Mouse (Mus musculus) heart, embryonic 11.5 days (tissue): ENCODE results near the gene Olfr791. TPM values are rescaled to one million over a fixed set of nuclear protein-coding genes. Genes with fewer than 3 reads are reported as not detected.

ENCODE experiments used
- ATAC-seq: fragments of 200-750 bp; cut with Nextera tagmentation; replicated peaks from 2 replicates; pipeline ENCODE4 v1.8.0; 2017; ENCODE audit warnings: moderate library complexity; ENCODE audit not compliant: insufficient number of reproducible peaks, low FRiP score, low TSS enrichment
- H3K27ac ChIP-seq: fragments of 300-500 bp; sonication (generic); 2 replicates; pipeline ENCODE4 v1.5.1; 2014; ENCODE audit warnings: mild to moderate bottlenecking, low read depth, low read length
- H3K27me3 ChIP-seq: fragments of 300-500 bp; sonication (generic); 2 replicates; pipeline ENCODE4 v1.6.1; 2014; ENCODE audit warnings: mild to moderate bottlenecking, low read length, mixed read lengths; ENCODE audit not compliant: control insufficient read depth, insufficient read depth
- H3K36me3 ChIP-seq: fragments of 300-500 bp; sonication (generic); 2 replicates; pipeline ENCODE4 v1.6.1; 2014; ENCODE audit warnings: mild to moderate bottlenecking, low read length, moderate library complexity, mixed read lengths; ENCODE audit not compliant: control insufficient read depth, insufficient read depth
- H3K4me1 ChIP-seq: fragments of 300-500 bp; sonication (generic); 2 replicates; pipeline ENCODE4 v1.6.1; 2014; ENCODE audit warnings: low read length; ENCODE audit not compliant: control insufficient read depth, insufficient read depth
- H3K4me2 ChIP-seq: fragments of 300-500 bp; sonication (generic); 2 replicates; pipeline ENCODE4 v1.6.1; 2014; ENCODE audit warnings: mild to moderate bottlenecking, moderate library complexity
- H3K4me3 ChIP-seq: fragments of 300-500 bp; sonication (generic); 2 replicates; pipeline ENCODE4 v1.5.1; 2014; ENCODE audit warnings: low read depth, low read length
- H3K9ac ChIP-seq: fragments of 300-500 bp; sonication (generic); 2 replicates; pipeline ENCODE4 v1.6.1; 2014; ENCODE audit warnings: mild to moderate bottlenecking, low read depth, low read length, moderate library complexity
- H3K9me3 ChIP-seq: fragments of 300-500 bp; sonication (generic); replicated peaks from 2 replicates; pipeline ENCODE4 v1.6.1; 2016; ENCODE audit warnings: low read length; ENCODE audit not compliant: control insufficient read depth
- WGBS: fragments of 180-500 bp; shearing (Covaris S2); extraction: QIAGEN DNeasy Blood & Tissue Kit; methylation state at CpG from one replicate; pipeline ENCODE4 v1.1.7; 2014; ENCODE audit not compliant: insufficient replicate concordance; 5-methylcytosine and 5-hydroxymethylcytosine counted together
- polyA plus RNA-seq: library from polyadenylated mRNA; unstranded; fragments of >200 nt; fragmentation: Nextera tagmentation; extraction: Ambion mirVana; gene quantifications from 2 replicates; pipeline ENCODE4 v1.2.1, GENCODE M21; 2014

Gene Olfr791
- polyA plus RNA-seq: not detected in 2 replicates

- no peaks in the 10 kb centered on the region for H3K9me3 ChIP-seq
- no peak within 1 kb of the TSS for H3K27ac ChIP-seq
- ATAC-seq: no peak
- no peak within 1 kb of the TSS for H3K9ac ChIP-seq
- H3K36me3 ChIP-seq: no peaks in the 10 kb centered on the region
- 58% methylated on average over 3 of the region's 3 CpGs for WGBS
- no peak within 1 kb of the TSS for H3K4me3 ChIP-seq
- no peaks in the 10 kb centered on the region for H3K4me1 ChIP-seq
- no peaks in the 10 kb centered on the region for H3K27me3 ChIP-seq
- no peak within 1 kb of the TSS for H3K4me2 ChIP-seq
These were observed at the start of gene Olfr791 for GRCm38 (mm10) chr10:129521492-129521891. Gene Olfr791, plus strand, starts transcription at chr10:129521792.

- 54% methylated on average over 2 of the region's 2 CpGs for WGBS
These were observed 48.3 kb upstream of the Olfr791 start for GRCm38 (mm10) chr10:129473256-129473655.

GRCm38 (mm10) chr10:129473723-129474122 lies 47.9 kb upstream of the Olfr791 start:
- no peak for ATAC-seq
- Histone ChIP-seq H3K36me3 (no peaks in the 10 kb centered on the region), H3K27ac (no peak overlapping the region), H3K27me3 (no peaks in the 10 kb centered on the region), H3K4me1 (no peaks in the 10 kb centered on the region), H3K9ac (no peak overlapping the region), H3K4me2 (no peak overlapping the region), H3K9me3 (no peaks in the 10 kb centered on the region), H3K4me3 (no peak overlapping the region)

More at GRCm38 (mm10) chr10:129473256-129473655, 48.3 kb upstream of the Olfr791 start:
- Histone ChIP-seq H3K27ac (no peak overlapping the region), H3K4me2 (no peak overlapping the region), H3K4me1 (no peaks in the 10 kb centered on the region), H3K36me3 (no peaks in the 10 kb centered on the region), H3K4me3 (no peak overlapping the region), H3K9me3 (no peaks in the 10 kb centered on the region), H3K9ac (no peak overlapping the region), H3K27me3 (no peaks in the 10 kb centered on the region)
- ATAC-seq: no peak

- ATAC-seq: no peak
- Histone ChIP-seq H3K9me3 (no peaks in the 10 kb centered on the region), H3K4me2 (no peak within 1 kb of the TSS), H3K4me1 (no peaks in the 10 kb centered on the region), H3K36me3 (no peaks in the 10 kb centered on the region), H3K27ac (no peak within 1 kb of the TSS), H3K4me3 (no peak within 1 kb of the TSS), H3K9ac (no peak within 1 kb of the TSS), H3K27me3 (no peaks in the 10 kb centered on the region)
- 48% methylated on average over 2 of the region's 2 CpGs for WGBS
These were observed 37.1 kb upstream of the Olfr791 start, which contains the start of gene Olfr789 for GRCm38 (mm10) chr10:129484452-129484851. Gene Olfr789, plus strand, starts transcription at chr10:129484752.

GRCm38 (mm10) chr10:129490101-129490500 lies 31.5 kb upstream of the Olfr791 start:
- Histone ChIP-seq H3K9ac (no peak overlapping the region), H3K4me1 (no peaks in the 10 kb centered on the region), H3K36me3 (no peaks in the 10 kb centered on the region), H3K27me3 (no peaks in the 10 kb centered on the region), H3K4me2 (no peak overlapping the region), H3K9me3 (no peaks in the 10 kb centered on the region), H3K27ac (no peak overlapping the region), H3K4me3 (no peak overlapping the region)
- WGBS: 66% methylated on average over 2 of the region's 2 CpGs
- no peak for ATAC-seq

- Histone ChIP-seq H3K9me3 (no peaks in the 10 kb centered on the region), H3K4me3 (no peak within 1 kb of the TSS)
- ATAC-seq: no peak
These were observed 23.4 kb upstream of the Olfr791 start, which contains the start of gene Olfr790 for GRCm38 (mm10) chr10:129498192-129498591. Gene Olfr790, plus strand, starts transcription at chr10:129498492.

GRCm38 (mm10) chr10:129538862-129539261 lies 17.3 kb downstream of the Olfr791 start, which contains the start of gene Olfr792:
Gene Olfr792, plus strand, starts transcription at chr10:129539162.
- WGBS: 75% methylated on average over 1 of the region's 1 CpGs
- 0 out of 2 replicates have a peak, but pooled peaks cover 2% of the 10 kb centered on the region for H3K9me3 ChIP-seq
- no peak within 1 kb of the TSS for H3K27ac ChIP-seq
- H3K9ac ChIP-seq: no peak within 1 kb of the TSS
- no peaks in the 10 kb centered on the region for H3K4me1 ChIP-seq
- H3K4me3 ChIP-seq: no peak within 1 kb of the TSS
- no peaks in the 10 kb centered on the region for H3K36me3 ChIP-seq
- H3K4me2 ChIP-seq: no peak within 1 kb of the TSS
- ATAC-seq: no peak
- no peaks in the 10 kb centered on the region for H3K27me3 ChIP-seq

More at GRCm38 (mm10) chr10:129498192-129498591, 23.4 kb upstream of the Olfr791 start, which contains the start of gene Olfr790:
- H3K4me2 ChIP-seq: no peak within 1 kb of the TSS
- no peaks in the 10 kb centered on the region for H3K27me3 ChIP-seq
- no peaks in the 10 kb centered on the region for H3K4me1 ChIP-seq
- no peak within 1 kb of the TSS for H3K27ac ChIP-seq
- H3K9ac ChIP-seq: no peak within 1 kb of the TSS
- H3K36me3 ChIP-seq: no peaks in the 10 kb centered on the region

- Histone ChIP-seq H3K9me3 (peaks cover 1% of the 10 kb centered on the region; the same call in 1 of the 2 replicates), H3K4me3 (no peak overlapping the region), H3K4me1 (no peaks in the 10 kb centered on the region), H3K36me3 (no peaks in the 10 kb centered on the region), H3K9ac (no peak overlapping the region), H3K27me3 (no peaks in the 10 kb centered on the region), H3K4me2 (no peak overlapping the region), H3K27ac (no peak overlapping the region)
- WGBS: 37% methylated on average over 1 of the region's 1 CpGs
- ATAC-seq: no peak
These were observed 27.8 kb downstream of the Olfr791 start for GRCm38 (mm10) chr10:129549354-129549753.

GRCm38 (mm10) chr10:129567355-129567754 lies 45.8 kb downstream of the Olfr791 start, which contains the start of gene Olfr794:
Gene Olfr794, plus strand, starts transcription at chr10:129567655.
- Histone ChIP-seq H3K27me3 (no peaks in the 10 kb centered on the region), H3K36me3 (no peaks in the 10 kb centered on the region), H3K4me1 (no peaks in the 10 kb centered on the region), H3K9me3 (no peaks in the 10 kb centered on the region), H3K4me3 (no peak within 1 kb of the TSS), H3K4me2 (no peak within 1 kb of the TSS), H3K9ac (no peak within 1 kb of the TSS), H3K27ac (no peak within 1 kb of the TSS)
- no peak for ATAC-seq
- 75% methylated on average over 2 of the region's 2 CpGs for WGBS
